Mouse (Mus musculus) G1E (cell line): ENCODE data around the gene Baz1a.

ENCODE experiments used
- CTCF ChIP-seq: IDR thresholded peaks from 2 replicates; pipeline ENCODE4 v1.5.1; 2012; ENCODE audit warnings: low read depth, low read length, inconsistent platforms, mixed read lengths
- GATA1 ChIP-seq: IDR thresholded peaks from 2 replicates; pipeline ENCODE4 v1.6.1; 2012; ENCODE audit warnings: borderline replicate concordance, low read length, inconsistent platforms, mixed read lengths
- GATA2 ChIP-seq: IDR thresholded peaks from 2 replicates; pipeline ENCODE4 v1.6.1; 2012; ENCODE audit warnings: low read depth, low read length, inconsistent platforms, borderline replicate concordance
- POLR2AphosphoS5 ChIP-seq: IDR thresholded peaks from 2 replicates; pipeline ENCODE4 v1.6.1; 2012; ENCODE audit warnings: low read depth, low read length, inconsistent platforms; ENCODE audit not compliant: insufficient replicate concordance
- TAL1 ChIP-seq: conservative IDR thresholded peaks from 2 replicates; pipeline ENCODE4 v1.6.1; 2012; ENCODE audit warnings: low read depth, low read length, inconsistent platforms, mixed read lengths

DNA sequence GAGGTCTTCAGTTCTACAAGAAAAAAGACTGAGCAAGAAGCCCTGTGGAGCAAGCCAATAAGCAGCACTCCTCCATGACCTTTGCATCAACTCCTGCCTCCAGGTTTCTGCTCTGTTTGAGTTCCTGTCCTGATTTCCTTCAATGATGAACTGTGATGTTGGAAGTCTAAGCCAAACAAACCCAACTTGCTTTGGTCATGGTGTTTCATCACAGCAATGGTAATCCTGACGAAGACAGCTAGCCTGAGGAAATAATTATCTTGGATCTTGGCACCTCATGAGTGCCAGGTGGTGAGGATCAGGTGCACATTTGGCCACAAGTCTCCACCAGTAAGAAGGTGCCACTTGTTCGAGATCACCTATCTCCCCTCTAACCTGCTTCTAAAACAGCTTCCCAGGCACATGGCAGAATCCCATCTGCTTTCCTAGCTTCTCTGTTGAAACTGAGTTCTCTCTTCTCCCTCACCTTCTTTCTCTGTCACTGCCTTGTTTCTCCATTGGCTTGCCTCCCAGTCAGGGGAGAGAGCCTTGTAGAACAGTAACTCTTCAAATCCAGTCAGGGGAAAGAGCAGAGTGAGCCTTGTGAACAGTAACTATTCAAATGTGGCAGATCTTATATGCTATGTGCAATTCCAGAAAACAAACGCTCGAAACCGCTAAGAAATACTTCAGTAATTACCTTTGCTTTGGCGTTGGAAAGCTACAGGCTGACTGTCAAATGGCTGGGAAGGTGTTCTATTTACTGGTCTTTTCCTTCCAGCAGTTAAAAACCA is at the start of gene Baz1a:
- no peak for TF ChIP-seq GATA1
- no peak for TF ChIP-seq CTCF
- TF ChIP-seq TAL1 = no peak
- TF ChIP-seq POLR2AphosphoS5 = no peak
- no peak for TF ChIP-seq GATA2
